In genomic region chr8:64616566-64616965, GRCm38 (mm10) we compare ENCODE assay signal across 28 mouse cellular contexts.
DNase-seq lines count a peak whose midpoint lies in the region; ATAC-seq and TF ChIP-seq lines count a peak whose summit lies in the region.
"Had no signal": no experiment of that assay in that cellular context is flagged by ENCODE, and none has a peak within 500 bp of the region (broad histone marks: within the 10 kb centered on the region; RNA-seq: fewer than 3 reads in every experiment).

No protein-coding gene starts in this region.

- peaks cover 18% of the 10 kb centered on the region for H3K36me3 ChIP-seq in heart, embryonic 12.5 days
- H3K36me3 ChIP-seq in forebrain, embryonic 15.5 days = peaks cover 18% of the 10 kb centered on the region; the same call in 1 of the 2 replicates
- H3K36me3 ChIP-seq: kidney, embryonic 15.5 days; stomach, embryonic 15.5 days had no signal

- no peak overlapping the region for H3K27ac ChIP-seq in heart, embryonic 12.5 days (ENCODE audit: poor library complexity, severe bottlenecking)
- peak overlapping the region; percentile 92 for H3K27ac ChIP-seq in bone marrow macrophage, adult 2 months (ENCODE audit: insufficient read depth, low read depth, low read length)
- H3K27ac ChIP-seq in forebrain, embryonic 15.5 days (replicated peaks) = no peak overlapping the region
- H3K27ac ChIP-seq: heart, adult 2 months; heart, embryonic 15.5 days; hindbrain, embryonic 15.5 days; kidney, embryonic 15.5 days; limb, embryonic 13.5 days; midbrain, embryonic 15.5 days; neural tube, embryonic 13.5 days; stomach, embryonic 15.5 days had no signal

- H3K4me2 ChIP-seq in heart, embryonic 12.5 days = no peak overlapping the region
- H3K4me2 ChIP-seq in forebrain, embryonic 15.5 days (replicated peaks) = no peak overlapping the region
- H3K4me2 ChIP-seq: heart, embryonic 15.5 days; hindbrain, embryonic 15.5 days; kidney, embryonic 15.5 days; limb, embryonic 13.5 days; midbrain, embryonic 15.5 days; neural tube, embryonic 13.5 days; stomach, embryonic 15.5 days had no signal

- H3K4me1 ChIP-seq in heart, embryonic 12.5 days (replicated peaks) = peaks cover 21% of the 10 kb centered on the region
- H3K4me1 ChIP-seq in bone marrow macrophage, adult 2 months (ENCODE audit: control insufficient read depth, insufficient read depth, low read length) = peaks cover 23% of the 10 kb centered on the region
- H3K4me1 ChIP-seq in forebrain, embryonic 15.5 days = peaks cover 10% of the 10 kb centered on the region
- H3K4me1 ChIP-seq: kidney, embryonic 15.5 days; limb, embryonic 13.5 days had no signal

- no peak for DNase-seq in heart, adult 8-10 months (ENCODE audit: low spot score)
- peak; percentile 45 for DNase-seq in 416B (ENCODE audit: low read depth)
- no peak for DNase-seq in spleen, adult 12 weeks (ENCODE audit: low spot score)
- DNase-seq in cerebellum, adult 11-12 months = no peak
- DNase-seq: adrenal gland, postnatal 25 days; cerebellum, postnatal 10 days; gastrocnemius, postnatal 36 days; heart, adult 2 months; heart, postnatal 36 days; kidney, postnatal 36 days; layer of hippocampus, postnatal 36 days; lung, adult 18-20 months; lung, postnatal 10 days; retina, postnatal 1 day; thymus, adult 2 months; thymus, postnatal 4 days had no signal

- H3K9ac ChIP-seq in heart, embryonic 12.5 days = no peak overlapping the region
- no peak overlapping the region for H3K9ac ChIP-seq in forebrain, embryonic 15.5 days (replicated peaks)
- H3K9ac ChIP-seq: heart, embryonic 15.5 days; hindbrain, embryonic 15.5 days; kidney, embryonic 15.5 days; limb, embryonic 13.5 days; midbrain, embryonic 15.5 days; neural tube, embryonic 13.5 days; stomach, embryonic 15.5 days had no signal

- TF ChIP-seq CTCF in bone marrow macrophage, adult 2 months (IDR thresholded peaks at IDR 0.05; ENCODE audit: low read depth, low read length) = no peak

- H3K4me3 ChIP-seq in heart, embryonic 12.5 days = no peak overlapping the region
- no peak overlapping the region for H3K4me3 ChIP-seq in bone marrow macrophage, adult 2 months (ENCODE audit: insufficient read depth, low read length)
- no peak overlapping the region for H3K4me3 ChIP-seq in forebrain, embryonic 15.5 days
- H3K4me3 ChIP-seq: heart, adult 2 months; heart, embryonic 15.5 days; hindbrain, embryonic 15.5 days; kidney, embryonic 15.5 days; limb, embryonic 13.5 days; megakaryocyte, embryonic 14.5 days; midbrain, embryonic 15.5 days; neural tube, embryonic 13.5 days; stomach, embryonic 15.5 days had no signal

- H3K27me3 ChIP-seq in heart, embryonic 12.5 days (replicated peaks) = no peaks in the 10 kb centered on the region
- H3K27me3 ChIP-seq in forebrain, embryonic 15.5 days = no peaks in the 10 kb centered on the region
- H3K27me3 ChIP-seq: heart, embryonic 15.5 days; hindbrain, embryonic 15.5 days; kidney, embryonic 15.5 days; limb, embryonic 13.5 days; megakaryocyte, embryonic 14.5 days; midbrain, embryonic 15.5 days; neural tube, embryonic 13.5 days; stomach, embryonic 15.5 days had no signal

- WGBS in heart, embryonic 12.5 days = 69% methylated on average over 3 of the region's 3 CpGs
- WGBS in forebrain, embryonic 15.5 days = 93% methylated on average over 3 of the region's 3 CpGs

- ATAC-seq in heart, embryonic 12.5 days (ENCODE audit: insufficient number of reproducible peaks, low FRiP score) = 0 out of 2 replicates have a peak, but pooled peaks have one; percentile 9
- peak; percentile 55; the same call in 1 of the 2 replicates for ATAC-seq in megakaryocyte-erythroid progenitor cell, adult 5-6 weeks (replicated peaks; ENCODE audit: low FRiP score, low TSS enrichment, poor library complexity, severe bottlenecking)
- ATAC-seq in forebrain, embryonic 15.5 days (replicated peaks) = no peak
- ATAC-seq: midbrain, embryonic 15.5 days had no signal

- 0 out of 2 replicates have a peak, but pooled peaks cover 3% of the 10 kb centered on the region for H3K9me3 ChIP-seq in heart, embryonic 12.5 days (replicated peaks)
- no peaks in the 10 kb centered on the region for H3K9me3 ChIP-seq in forebrain, embryonic 15.5 days
- H3K9me3 ChIP-seq: heart, embryonic 15.5 days; hindbrain, embryonic 15.5 days; kidney, embryonic 15.5 days; limb, embryonic 13.5 days; megakaryocyte, embryonic 14.5 days; midbrain, embryonic 15.5 days; neural tube, embryonic 13.5 days; stomach, embryonic 15.5 days had no signal

- TF ChIP-seq POLR2A in bone marrow macrophage, adult 2 months (IDR thresholded peaks at IDR 0.05; ENCODE audit: borderline replicate concordance, low read depth, low read length) = no peak
